ENCODE assay signal across 18 mouse cellular contexts in genomic region chr3:107241389-107242094, GRCm38 (mm10). TPM values are rescaled to one million over a fixed set of nuclear protein-coding genes. Genes with fewer than 3 reads are reported as not detected.
DNase-seq lines count a peak whose midpoint lies in the region; ATAC-seq and TF ChIP-seq lines count a peak whose summit lies in the region.
"Had no signal": no experiment of that assay in that cellular context is flagged by ENCODE, and none has a peak within 500 bp of the region (broad histone marks: within the 10 kb centered on the region; RNA-seq: fewer than 3 reads in every experiment).

No protein-coding gene starts in this region.

- peaks cover 19% of the 10 kb centered on the region for H3K4me1 ChIP-seq in kidney, adult 2 months (ENCODE audit: control insufficient read depth, insufficient read depth, low read length)
- H3K4me1 ChIP-seq in brown adipose tissue, adult 24 weeks (ENCODE audit: control insufficient read depth, insufficient read depth, insufficient read length, low read length), result peaks cover 4% of the 10 kb centered on the region; the same call in 1 of the 2 replicates
- H3K4me1 ChIP-seq in forebrain, embryonic 12.5 days, result peaks cover 10% of the 10 kb centered on the region; the same call in 1 of the 2 replicates
- H3K4me1 ChIP-seq in midbrain, embryonic 15.5 days, result peaks cover 8% of the 10 kb centered on the region; the same call in 1 of the 2 replicates
- H3K4me1 ChIP-seq: heart, embryonic 15.5 days; neural tube, embryonic 12.5 days had no signal

- H3K27me3 ChIP-seq in kidney, adult 2 months (replicated peaks; ENCODE audit: control insufficient read depth, insufficient read depth, low read length), result no peaks in the 10 kb centered on the region
- peaks cover 12% of the 10 kb centered on the region for H3K27me3 ChIP-seq in forebrain, embryonic 12.5 days
- no peaks in the 10 kb centered on the region for H3K27me3 ChIP-seq in midbrain, embryonic 15.5 days (replicated peaks)
- H3K27me3 ChIP-seq: embryonic facial prominence, embryonic 13.5 days; neural tube, embryonic 12.5 days had no signal

- no peak overlapping the region for H3K9ac ChIP-seq in forebrain, embryonic 12.5 days
- H3K9ac ChIP-seq in midbrain, embryonic 15.5 days, result no peak overlapping the region
- H3K9ac ChIP-seq: embryonic facial prominence, embryonic 13.5 days; heart, embryonic 15.5 days; lung, embryonic 15.5 days; neural tube, embryonic 12.5 days had no signal

- peak overlapping the region; percentile 6; the same call in 1 of the 2 replicates for H3K4me2 ChIP-seq in forebrain, embryonic 12.5 days
- H3K4me2 ChIP-seq in midbrain, embryonic 15.5 days, result peak overlapping the region; percentile 6; the same call in 1 of the 2 replicates
- H3K4me2 ChIP-seq: embryonic facial prominence, embryonic 13.5 days; heart, embryonic 15.5 days; lung, embryonic 15.5 days; neural tube, embryonic 12.5 days had no signal

- no peaks in the 10 kb centered on the region for H3K9me3 ChIP-seq in forebrain, embryonic 12.5 days
- no peaks in the 10 kb centered on the region for H3K9me3 ChIP-seq in midbrain, embryonic 15.5 days
- H3K9me3 ChIP-seq: embryonic facial prominence, embryonic 13.5 days; heart, embryonic 15.5 days; lung, embryonic 15.5 days; neural tube, embryonic 12.5 days had no signal

- WGBS in kidney, adult 2 months, result 27% methylated on average over 14 of the region's 14 CpGs
- 25% methylated on average over 14 of the region's 14 CpGs for WGBS in forebrain, embryonic 12.5 days
- 19% methylated on average over 14 of the region's 14 CpGs for WGBS in midbrain, embryonic 15.5 days

- TF ChIP-seq CTCF in kidney, adult 2 months (conservative IDR thresholded peaks at IDR 0.05; ENCODE audit: insufficient read depth, insufficient read length, low read depth, low read length), result no peak

- no peaks in the 10 kb centered on the region for H3K36me3 ChIP-seq in kidney, adult 2 months (ENCODE audit: control insufficient read depth, insufficient read depth, low read length)
- no peaks in the 10 kb centered on the region for H3K36me3 ChIP-seq in forebrain, embryonic 12.5 days (replicated peaks)
- no peaks in the 10 kb centered on the region for H3K36me3 ChIP-seq in midbrain, embryonic 15.5 days (replicated peaks)
- H3K36me3 ChIP-seq: embryonic facial prominence, embryonic 13.5 days; heart, embryonic 15.5 days; lung, embryonic 15.5 days; neural tube, embryonic 12.5 days had no signal

- H3K4me3 ChIP-seq in kidney, adult 2 months (ENCODE audit: insufficient read depth, low read depth, low read length), result no peak overlapping the region
- H3K4me3 ChIP-seq in brown adipose tissue, adult 24 weeks (ENCODE audit: insufficient read depth, low read depth, low read length), result peak overlapping the region; percentile 17
- no peak overlapping the region for H3K4me3 ChIP-seq in forebrain, embryonic 12.5 days (replicated peaks)
- no peak overlapping the region for H3K4me3 ChIP-seq in midbrain, embryonic 15.5 days
- H3K4me3 ChIP-seq: embryonic facial prominence, embryonic 13.5 days; heart, embryonic 15.5 days; left cerebral cortex, adult 2 months; lung, embryonic 15.5 days; neural tube, embryonic 12.5 days had no signal

- peak; percentile 78; the same call in 1 of the 2 replicates for ATAC-seq in forebrain, embryonic 12.5 days (ENCODE audit: low FRiP score)
- ATAC-seq in midbrain, embryonic 15.5 days (replicated peaks), result 0 out of 2 replicates have a peak, but pooled peaks have one; percentile 48
- ATAC-seq: intestine, embryonic 16.5 days had no signal

- H3K27ac ChIP-seq in kidney, adult 2 months (ENCODE audit: insufficient read depth, low read depth, low read length), result no peak overlapping the region; the same call in 1 of the 2 replicates
- peak overlapping the region; percentile 52 for H3K27ac ChIP-seq in brown adipose tissue, adult 24 weeks (replicated peaks; ENCODE audit: low read depth, low read length)
- no peak overlapping the region for H3K27ac ChIP-seq in forebrain, embryonic 12.5 days
- no peak overlapping the region for H3K27ac ChIP-seq in midbrain, embryonic 15.5 days
- H3K27ac ChIP-seq: embryonic facial prominence, embryonic 13.5 days; heart, embryonic 15.5 days; left cerebral cortex, adult 2 months; lung, embryonic 15.5 days; neural tube, embryonic 12.5 days had no signal

- DNase-seq in kidney, adult 2 months, result peak; percentile 78
- DNase-seq in kidney, postnatal 10 days, result no peak
- DNase-seq in adipocyte (ENCODE audit: low spot score), result no peak
- DNase-seq in layer of hippocampus, adult 9-11 months, result no peak
- DNase-seq: cerebellum, adult 2 months; gastrocnemius, postnatal 36 days; liver had no signal

- no peak for TF ChIP-seq POLR2A in kidney, adult 2 months (IDR thresholded peaks at IDR 0.05; ENCODE audit: low read depth, low read length)

RNA-seq across cellular contexts. Expression of gene Prok1, which starts 2.0 kb away (rescaled TPM):
- polyA plus RNA-seq in kidney, adult 2 months (2012; rRNA removed), result 10.8 and 12.8 TPM in 2 replicates
- polyA plus RNA-seq in brown adipose tissue, adult 24 weeks (2012; ENCODE audit: insufficient read depth, insufficient read length, missing spikeins), result not detected in 2 replicates
- 0.06 TPM in 1 of 2 replicates, not detected in the other for polyA plus RNA-seq in forebrain, embryonic 12.5 days (2016; fragmentation: Nextera tagmentation; extraction: Ambion mirVana)
- 0.08 and 0.10 TPM in 2 replicates for polyA plus RNA-seq in midbrain, embryonic 15.5 days (2015; fragmentation: Nextera tagmentation; extraction: Ambion mirVana)
- polyA plus RNA-seq: heart, embryonic 15.5 days; lung, embryonic 15.5 days; neural tube, embryonic 12.5 days had no signal

RNA-seq across cellular contexts. Expression of gene A630076J17Rik, which starts 11.1 kb away (rescaled TPM):
- polyA plus RNA-seq in kidney, adult 2 months (2012; rRNA removed), result not detected in 2 replicates
- polyA plus RNA-seq in brown adipose tissue, adult 24 weeks (2012; ENCODE audit: insufficient read depth, insufficient read length, missing spikeins), result not detected in 2 replicates
- polyA plus RNA-seq in forebrain, embryonic 12.5 days (2016; fragmentation: Nextera tagmentation; extraction: Ambion mirVana), result not detected in 2 replicates
- polyA plus RNA-seq in midbrain, embryonic 15.5 days (2015; fragmentation: Nextera tagmentation; extraction: Ambion mirVana), result not detected in 2 replicates
- polyA plus RNA-seq: cerebellum, adult 2 months; embryonic facial prominence, embryonic 13.5 days; frontal cortex, adult 2 months; intestine, embryonic 16.5 days; neural tube, embryonic 12.5 days; urinary bladder, adult 2 months had no signal

RNA-seq across cellular contexts. Expression of gene Cym, which starts 20.0 kb away (rescaled TPM):
- 1.9 and 2.4 TPM in 2 replicates for polyA plus RNA-seq in kidney, adult 2 months (2012; rRNA removed)
- not detected in 2 replicates for polyA plus RNA-seq in brown adipose tissue, adult 24 weeks (2012; ENCODE audit: insufficient read depth, insufficient read length, missing spikeins)
- polyA plus RNA-seq in forebrain, embryonic 12.5 days (2016; fragmentation: Nextera tagmentation; extraction: Ambion mirVana), result not detected in 2 replicates
- 0.27 TPM in 1 of 2 replicates, not detected in the other for polyA plus RNA-seq in midbrain, embryonic 15.5 days (2015; fragmentation: Nextera tagmentation; extraction: Ambion mirVana)
- polyA plus RNA-seq: cerebellum, adult 2 months; neural tube, embryonic 12.5 days; urinary bladder, adult 2 months had no signal

RNA-seq across cellular contexts. Expression of gene Lamtor5, which starts 37.1 kb away (rescaled TPM):
- polyA plus RNA-seq in kidney, adult 2 months (2012; rRNA removed), result 225 and 280 TPM in 2 replicates
- 146 and 167 TPM in 2 replicates for polyA plus RNA-seq in brown adipose tissue, adult 24 weeks (2012; ENCODE audit: insufficient read depth, insufficient read length, missing spikeins)
- 165 and 175 TPM in 2 replicates for polyA plus RNA-seq in forebrain, embryonic 12.5 days (2016; fragmentation: Nextera tagmentation; extraction: Ambion mirVana)
- 177 and 189 TPM in 2 replicates for polyA plus RNA-seq in midbrain, embryonic 15.5 days (2015; fragmentation: Nextera tagmentation; extraction: Ambion mirVana)

RNA-seq across cellular contexts. Expression of gene Slc16a4, which starts 49.5 kb away (rescaled TPM):
- 48.2 and 50.8 TPM in 2 replicates for polyA plus RNA-seq in kidney, adult 2 months (2012; rRNA removed)
- polyA plus RNA-seq in brown adipose tissue, adult 24 weeks (2012; ENCODE audit: insufficient read depth, insufficient read length, missing spikeins), result 0.83 TPM in 1 of 2 replicates, not detected in the other
- polyA plus RNA-seq in forebrain, embryonic 12.5 days (2016; fragmentation: Nextera tagmentation; extraction: Ambion mirVana), result 3.3 and 3.6 TPM in 2 replicates
- 2.3 and 2.8 TPM in 2 replicates for polyA plus RNA-seq in midbrain, embryonic 15.5 days (2015; fragmentation: Nextera tagmentation; extraction: Ambion mirVana)

Comparison
In these comparisons a context has a peak if more than half of its experiments do, and no peak if none do; other contexts are left out.
1. RNA of gene Prok1, which starts 2.0 kb away (polyA plus RNA-seq): 10.8 to 12.8 TPM in kidney, adult 2 months; 0.08 to 0.10 TPM in midbrain, embryonic 15.5 days, not detected in brown adipose tissue, adult 24 weeks and 0.06 TPM in forebrain, embryonic 12.5 days; every median in the first group is over 10 times any median in the second.